Mouse (Mus musculus): ENCODE measurements at regions not wholly inside any gene's neighbourhood (a gene's known extent, or its start where the extent isn't known, plus 50 kb on each side); places are given as distances from the start of the nearest gene placed in this dataset.

DNA sequence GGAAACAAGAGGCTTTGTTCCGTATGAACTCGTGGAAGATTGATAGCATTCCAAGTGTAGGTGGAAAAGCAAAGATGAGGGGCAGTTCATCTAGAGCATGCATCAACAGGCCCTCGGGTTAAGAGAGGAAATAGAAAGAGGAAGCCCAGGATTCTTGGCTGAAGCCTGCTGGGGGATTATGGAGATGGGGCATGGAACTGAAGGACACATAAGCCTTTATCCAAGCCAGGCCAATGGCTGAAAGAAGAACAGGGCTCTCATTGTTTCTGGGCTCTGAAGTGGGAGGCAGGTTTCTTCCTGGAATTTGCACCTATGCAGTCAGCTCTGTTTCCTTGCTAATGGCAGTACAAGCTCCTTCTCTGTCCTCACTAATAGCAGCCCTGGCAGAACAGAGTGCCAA lies 131.6 kb upstream of the Cox10 start:
- WGBS: 28% methylated on average over 3 of the region's 3 CpGs
- no peak overlapping the region for H3K27ac ChIP-seq (ENCODE audit: low read length)
- no peak for DNase-seq (ENCODE audit: low spot score)

DNA sequence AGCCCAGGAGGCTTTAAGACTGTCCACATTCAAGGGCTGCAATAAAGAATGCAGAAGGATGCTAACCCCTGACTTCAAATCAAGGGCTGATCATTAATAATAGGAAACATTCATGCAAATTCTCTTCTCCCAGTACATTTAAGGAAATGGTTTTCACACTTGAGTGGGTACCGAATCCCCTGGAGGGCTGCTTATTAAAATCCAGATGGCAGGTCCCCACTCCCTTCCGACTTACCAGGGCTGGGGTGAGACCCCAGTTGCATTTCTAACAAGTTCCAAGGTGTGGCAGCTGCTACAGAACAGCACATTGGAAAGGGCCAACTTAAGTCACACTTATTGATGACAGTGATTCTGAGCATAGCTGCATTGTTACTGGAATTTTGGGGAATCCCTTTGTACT lies 129.0 kb upstream of the Cox10 start:
- H3K27me3 ChIP-seq (replicated peaks; ENCODE audit: insufficient read depth, low read length): no peaks in the 10 kb centered on the region
- H3K9ac ChIP-seq (replicated peaks; ENCODE audit: low read depth): no peak overlapping the region
- WGBS: 78% methylated on average over 2 of the region's 2 CpGs
- no peak overlapping the region for H3K4me3 ChIP-seq (ENCODE audit: low read depth, low read length)
- no peak overlapping the region for H3K4me2 ChIP-seq (replicated peaks; ENCODE audit: low read depth, low read length)
- no peaks in the 10 kb centered on the region for H3K36me3 ChIP-seq (ENCODE audit: insufficient read depth, low read length)
- no peaks in the 10 kb centered on the region for H3K9me3 ChIP-seq (ENCODE audit: low read length)
- ATAC-seq (no peak), DNase-seq (ENCODE audit: low spot score) (no peak)
- H3K4me1 ChIP-seq (ENCODE audit: insufficient read depth, low read depth, low read length): no peaks in the 10 kb centered on the region
- H3K27ac ChIP-seq (ENCODE audit: low read length): no peak overlapping the region
- TF ChIP-seq CTCF (IDR thresholded peaks at IDR 0.05): no peak
- TF ChIP-seq EP300 (IDR thresholded peaks at IDR 0.05): no peak

More for the DNA sequence above, 131.6 kb upstream of the Cox10 start:
- TF ChIP-seq EP300 (IDR thresholded peaks at IDR 0.05) (no peak), CTCF (IDR thresholded peaks at IDR 0.05) (no peak)
- no peaks in the 10 kb centered on the region for H3K36me3 ChIP-seq (ENCODE audit: insufficient read depth, low read length)
- no peaks in the 10 kb centered on the region for H3K9me3 ChIP-seq (ENCODE audit: low read length)
- H3K9ac ChIP-seq (replicated peaks; ENCODE audit: low read depth): no peak overlapping the region
- no peaks in the 10 kb centered on the region for H3K27me3 ChIP-seq (replicated peaks; ENCODE audit: insufficient read depth, low read length)
- H3K4me2 ChIP-seq (replicated peaks; ENCODE audit: low read depth, low read length): no peak overlapping the region
- no peak for ATAC-seq
- H3K4me1 ChIP-seq (ENCODE audit: insufficient read depth, low read depth, low read length): no peaks in the 10 kb centered on the region
- no peak overlapping the region for H3K4me3 ChIP-seq (ENCODE audit: low read depth, low read length)

DNA sequence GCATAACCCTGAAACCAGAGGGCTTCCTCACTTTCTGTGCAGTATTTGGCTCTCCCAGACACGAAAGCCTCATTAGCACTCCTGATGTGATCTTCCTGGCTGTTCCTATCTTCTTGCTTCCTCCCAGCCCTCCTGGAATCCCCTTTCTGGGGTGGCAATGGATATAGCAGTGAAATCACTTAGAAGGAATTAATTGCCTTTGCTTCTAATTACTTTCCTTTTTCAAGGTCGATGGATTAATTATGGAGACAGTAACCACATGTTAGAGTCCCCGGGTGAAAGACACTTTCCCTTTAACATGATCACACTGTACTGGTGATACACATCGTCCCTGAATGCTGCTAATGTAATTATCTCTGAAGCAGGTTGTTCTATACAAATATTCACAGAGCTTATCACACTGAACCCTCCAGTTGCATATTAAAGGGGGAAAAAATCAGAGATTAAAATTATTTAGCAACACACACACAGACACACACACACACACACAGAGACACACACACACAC lies 128.1 kb upstream of the Cox10 start:
- H3K27me3 ChIP-seq (replicated peaks; ENCODE audit: insufficient read depth, low read length): no peaks in the 10 kb centered on the region
- H3K4me3 ChIP-seq (ENCODE audit: low read depth, low read length): no peak overlapping the region
- TF ChIP-seq EP300 (IDR thresholded peaks at IDR 0.05) (no peak), CTCF (IDR thresholded peaks at IDR 0.05) (no peak)
- no peaks in the 10 kb centered on the region for H3K36me3 ChIP-seq (ENCODE audit: insufficient read depth, low read length)
- no peak overlapping the region for H3K4me2 ChIP-seq (replicated peaks; ENCODE audit: low read depth, low read length)
- H3K4me1 ChIP-seq (ENCODE audit: insufficient read depth, low read depth, low read length): no peaks in the 10 kb centered on the region
- no peak overlapping the region for H3K9ac ChIP-seq (replicated peaks; ENCODE audit: low read depth)
- WGBS: 67% methylated on average over 4 of the region's 4 CpGs
- ATAC-seq (no peak), DNase-seq (ENCODE audit: low spot score) (no peak)
- H3K27ac ChIP-seq (ENCODE audit: low read length): no peak overlapping the region
- no peaks in the 10 kb centered on the region for H3K9me3 ChIP-seq (ENCODE audit: low read length)

DNA sequence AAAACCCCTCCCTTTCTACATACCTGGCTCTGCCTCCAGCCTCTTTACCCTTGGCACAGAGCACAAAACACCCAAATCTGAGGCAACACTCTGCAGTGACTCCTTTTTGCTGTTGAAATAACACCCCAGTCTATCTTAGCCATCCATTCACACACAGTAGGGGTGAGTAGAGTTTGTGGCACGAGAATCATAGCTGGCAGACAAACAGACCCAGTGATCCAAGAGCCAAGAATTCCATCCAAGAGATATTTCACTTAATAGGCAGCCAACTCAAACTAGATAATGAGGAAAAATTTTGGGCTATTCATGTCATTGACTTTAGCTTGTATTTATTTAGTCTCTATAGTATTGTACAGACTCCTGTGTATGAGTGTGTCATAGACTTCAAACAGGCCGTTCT lies 126.9 kb upstream of the Cox10 start:
- DNase-seq (ENCODE audit: low spot score) (no peak), ATAC-seq (no peak)
- H3K4me1 ChIP-seq (ENCODE audit: insufficient read depth, low read depth, low read length): no peaks in the 10 kb centered on the region
- no peaks in the 10 kb centered on the region for H3K36me3 ChIP-seq (ENCODE audit: insufficient read depth, low read length)
- no peak overlapping the region for H3K4me2 ChIP-seq (replicated peaks; ENCODE audit: low read depth, low read length)
- no peak overlapping the region for H3K4me3 ChIP-seq (ENCODE audit: low read depth, low read length)
- TF ChIP-seq EP300 (IDR thresholded peaks at IDR 0.05) (no peak), CTCF (IDR thresholded peaks at IDR 0.05) (no peak)
- H3K9ac ChIP-seq (replicated peaks; ENCODE audit: low read depth): no peak overlapping the region
- H3K9me3 ChIP-seq (ENCODE audit: low read length): no peaks in the 10 kb centered on the region
- H3K27ac ChIP-seq (ENCODE audit: low read length): no peak overlapping the region
- 54% methylated on average over 2 of the region's 2 CpGs for WGBS
- no peaks in the 10 kb centered on the region for H3K27me3 ChIP-seq (replicated peaks; ENCODE audit: insufficient read depth, low read length)

DNA sequence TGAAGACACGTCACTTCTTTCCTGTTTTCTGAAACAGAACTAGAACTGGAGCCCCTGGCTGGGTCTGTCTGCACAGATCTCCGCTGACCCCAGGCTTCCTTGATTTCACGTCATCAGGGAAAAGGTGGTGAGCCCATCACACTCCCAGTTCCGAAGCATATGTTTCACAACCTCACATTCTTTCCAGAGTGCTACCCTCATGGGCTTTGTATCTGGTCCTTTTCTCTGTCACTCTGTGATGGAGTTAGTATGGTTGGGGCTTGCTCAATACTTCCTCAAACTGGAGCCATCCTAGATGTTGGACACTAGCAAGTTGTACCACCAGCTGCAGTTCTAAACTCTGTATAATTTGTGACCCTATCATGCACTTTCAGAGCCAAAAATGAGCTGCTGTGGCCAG lies 125.8 kb upstream of the Cox10 start:
- DNase-seq (ENCODE audit: low spot score) (peak; percentile 31), ATAC-seq (peak; percentile 55)
- no peaks in the 10 kb centered on the region for H3K9me3 ChIP-seq (ENCODE audit: low read length)
- no peak overlapping the region for H3K4me3 ChIP-seq (ENCODE audit: low read depth, low read length)
- H3K27ac ChIP-seq (ENCODE audit: low read length): no peak overlapping the region
- no peak for TF ChIP-seq CTCF (IDR thresholded peaks at IDR 0.05)
- no peak for TF ChIP-seq EP300 (IDR thresholded peaks at IDR 0.05)
- H3K4me2 ChIP-seq (replicated peaks; ENCODE audit: low read depth, low read length): no peak overlapping the region
- H3K9ac ChIP-seq (replicated peaks; ENCODE audit: low read depth): no peak overlapping the region
- no peaks in the 10 kb centered on the region for H3K36me3 ChIP-seq (ENCODE audit: insufficient read depth, low read length)
- 68% methylated on average over 4 of the region's 4 CpGs for whole genome bisulfite sequencing
- H3K27me3 ChIP-seq (replicated peaks; ENCODE audit: insufficient read depth, low read length): no peaks in the 10 kb centered on the region
- H3K4me1 ChIP-seq (ENCODE audit: insufficient read depth, low read depth, low read length): no peaks in the 10 kb centered on the region

DNA sequence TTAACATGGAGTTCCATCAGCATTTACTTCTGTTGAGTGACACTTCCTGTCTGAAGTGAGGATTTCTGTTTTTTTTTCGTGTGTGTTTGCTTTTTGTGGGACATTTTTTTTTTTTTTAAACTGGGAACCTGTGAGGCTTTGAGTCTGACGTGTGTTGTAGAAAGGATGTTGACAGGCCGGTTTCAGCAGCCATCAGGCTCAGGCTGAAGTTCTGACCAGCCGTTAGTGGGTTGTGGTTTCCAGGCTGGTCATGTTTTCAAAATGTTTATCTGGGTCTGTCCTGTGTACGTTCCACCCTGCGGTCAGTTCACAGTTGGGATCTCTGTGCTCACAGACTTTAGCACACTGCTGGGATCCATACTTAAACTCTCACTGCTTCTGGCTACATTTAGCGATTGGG lies 125.0 kb upstream of the Cox10 start:
- no peaks in the 10 kb centered on the region for H3K27me3 ChIP-seq (replicated peaks; ENCODE audit: insufficient read depth, low read length)
- no peak overlapping the region for H3K4me3 ChIP-seq (ENCODE audit: low read depth, low read length)
- no peak overlapping the region for H3K27ac ChIP-seq (ENCODE audit: low read length)
- 23% methylated on average over 7 of the region's 7 CpGs for WGBS
- H3K36me3 ChIP-seq (ENCODE audit: insufficient read depth, low read length): no peaks in the 10 kb centered on the region
- ATAC-seq (no peak), DNase-seq (ENCODE audit: low spot score) (peak; percentile 43)
- TF ChIP-seq CTCF (IDR thresholded peaks at IDR 0.05): no peak
- no peak for TF ChIP-seq EP300 (IDR thresholded peaks at IDR 0.05)
- H3K4me1 ChIP-seq (ENCODE audit: insufficient read depth, low read depth, low read length): no peaks in the 10 kb centered on the region
- no peak overlapping the region for H3K9ac ChIP-seq (replicated peaks; ENCODE audit: low read depth)
- no peaks in the 10 kb centered on the region for H3K9me3 ChIP-seq (ENCODE audit: low read length)
- no peak overlapping the region for H3K4me2 ChIP-seq (replicated peaks; ENCODE audit: low read depth, low read length)

DNA sequence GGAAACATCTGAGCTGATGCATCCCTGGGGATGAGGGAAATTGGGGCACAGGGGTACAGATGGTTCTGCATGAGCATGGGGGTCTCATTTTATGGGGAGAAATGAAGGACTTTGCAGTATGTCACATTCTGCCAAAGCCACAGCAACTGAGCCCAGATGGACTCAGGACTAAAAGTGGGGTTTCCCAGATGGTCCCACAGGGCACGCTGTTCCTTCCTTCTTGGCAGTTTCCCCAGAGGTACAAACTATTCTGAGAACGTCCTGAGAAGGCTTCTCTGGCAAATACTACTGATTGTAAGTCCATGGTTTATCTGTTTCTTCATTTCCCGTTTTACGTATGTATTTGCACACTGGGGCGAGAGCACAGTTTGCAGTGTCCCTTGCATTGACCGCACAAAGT lies 121.6 kb upstream of the Cox10 start:
- Histone ChIP-seq H3K4me2 (replicated peaks; ENCODE audit: low read depth, low read length) (no peak overlapping the region), H3K9ac (replicated peaks; ENCODE audit: low read depth) (no peak overlapping the region), H3K27me3 (replicated peaks; ENCODE audit: insufficient read depth, low read length) (no peaks in the 10 kb centered on the region), H3K4me3 (ENCODE audit: low read depth, low read length) (no peak overlapping the region), H3K9me3 (ENCODE audit: low read length) (no peaks in the 10 kb centered on the region), H3K27ac (ENCODE audit: low read length) (no peak overlapping the region), H3K36me3 (ENCODE audit: insufficient read depth, low read length) (no peaks in the 10 kb centered on the region), H3K4me1 (ENCODE audit: insufficient read depth, low read depth, low read length) (no peaks in the 10 kb centered on the region)
- WGBS: 82% methylated on average over 6 of the region's 6 CpGs
- TF ChIP-seq EP300 (IDR thresholded peaks at IDR 0.05) (no peak), CTCF (IDR thresholded peaks at IDR 0.05) (no peak)
- DNase-seq (ENCODE audit: low spot score) (no peak), ATAC-seq (no peak)
